Mouse (Mus musculus) retina, postnatal 7 days (tissue): ENCODE data around the gene Gm20538.

Experiments used
- DNase-seq: peaks from one replicate; pipeline ENCODE4 v3.0.0-alpha.2; 2012; ENCODE audit warnings: low read depth, low spot score

The Gm20538 gene

GRCm38 (mm10) chr19:44530018-44530417 lies 22.6 kb downstream of the Gm20538 start:
- DNase-seq = no peak

GRCm38 (mm10) chr19:44525551-44526205 lies 27.0 kb downstream of the Gm20538 start:
- DNase-seq = no peak

GRCm38 (mm10) chr19:44519152-44519551 lies 33.5 kb downstream of the Gm20538 start:
- no peak for DNase-seq

- DNase-seq = no peak
These were observed 34.4 kb downstream of the Gm20538 start for GRCm38 (mm10) chr19:44517996-44518768.

GRCm38 (mm10) chr19:44515769-44516168 lies 36.9 kb downstream of the Gm20538 start:
- no peak for DNase-seq

- DNase-seq = no peak
These were observed 37.8 kb downstream of the Gm20538 start for GRCm38 (mm10) chr19:44514521-44515451.

GRCm38 (mm10) chr19:44513921-44514482 lies 38.6 kb downstream of the Gm20538 start:
- no peak for DNase-seq

GRCm38 (mm10) chr19:44513054-44513833 lies 39.4 kb downstream of the Gm20538 start:
- peak; percentile 34 for DNase-seq

GRCm38 (mm10) chr19:44512601-44513000 lies 40.0 kb downstream of the Gm20538 start:
- DNase-seq = no peak

GRCm38 (mm10) chr19:44511451-44512231 lies 41.0 kb downstream of the Gm20538 start:
- no peak for DNase-seq

- DNase-seq = no peak
These were observed 42.0 kb downstream of the Gm20538 start for GRCm38 (mm10) chr19:44510534-44511175.

- DNase-seq = no peak
These were observed 49.9 kb downstream of the Gm20538 start for GRCm38 (mm10) chr19:44502741-44503140.

GRCm38 (mm10) chr19:44501925-44502324 lies 50.7 kb downstream of the Gm20538 start:
- DNase-seq = no peak

- DNase-seq = no peak
These were observed 52.4 kb downstream of the Gm20538 start for GRCm38 (mm10) chr19:44500240-44500639.

GRCm38 (mm10) chr19:44498936-44499335 lies 53.7 kb downstream of the Gm20538 start:
- no peak for DNase-seq

- no peak for DNase-seq
These were observed 55.7 kb downstream of the Gm20538 start for GRCm38 (mm10) chr19:44496941-44497340.

- DNase-seq = no peak
These were observed 56.1 kb downstream of the Gm20538 start for GRCm38 (mm10) chr19:44496511-44496910.
